9 mouse cellular contexts compared by ENCODE assay signal in genomic region chr6:143165404-143166257, GRCm38 (mm10). TPM values are rescaled to one million over a fixed set of nuclear protein-coding genes. Genes with fewer than 3 reads are reported as not detected.
DNase-seq lines count a peak whose midpoint lies in the region; ATAC-seq and TF ChIP-seq lines count a peak whose summit lies in the region.
"Had no signal": no experiment of that assay in that cellular context is flagged by ENCODE, and none has a peak within 500 bp of the region (broad histone marks: within the 10 kb centered on the region; RNA-seq: fewer than 3 reads in every experiment).

No protein-coding gene starts in this region.

- peaks cover 0 to 13% of the 10 kb centered on the region in 2 experiments; a peak in 2 of 4 replicates for H3K4me1 ChIP-seq in heart, embryonic 14.5 days (ENCODE audit: control insufficient read depth in 2 of 2, insufficient read depth in 2 of 2, low read length in 2 of 2)
- peaks cover 9 to 19% of the 10 kb centered on the region in 2 experiments for H3K4me1 ChIP-seq in ES-E14 (ENCODE audit: control insufficient read depth in 2 of 2, insufficient read depth in 2 of 2, low read length in 2 of 2, poor library complexity in 1 of 2)
- H3K4me1 ChIP-seq in forebrain, embryonic 15.5 days = peaks cover 34% of the 10 kb centered on the region
- H3K4me1 ChIP-seq in liver, embryonic 16.5 days (ENCODE audit: control insufficient read depth, low read depth, low read length) = peaks cover 31% of the 10 kb centered on the region

- in situ Hi-C loops in ES-E14 (cut with MboI; ENCODE audit: low sequenced_read_pairs in 2 of 2, unreplicated experiment in 2 of 2) = no loop called here

- no peak overlapping the region for H3K9ac ChIP-seq in heart, embryonic 14.5 days (ENCODE audit: low read length)
- H3K9ac ChIP-seq in ES-E14 (ENCODE audit: insufficient read depth, low read depth, low read length, poor library complexity, severe bottlenecking) = peak overlapping the region; percentile 95; the same call in 1 of the 2 replicates
- H3K9ac ChIP-seq in forebrain, embryonic 15.5 days (replicated peaks) = peak overlapping the region; percentile 91; the same call in 1 of the 2 replicates
- H3K9ac ChIP-seq in liver, embryonic 16.5 days (ENCODE audit: low read depth, low read length) = peak overlapping the region; percentile 93

- H3K36me3 ChIP-seq in heart, embryonic 14.5 days (ENCODE audit: control insufficient read depth, insufficient read depth, low read length) = 0 out of 2 replicates have a peak, but pooled peaks cover 1% of the 10 kb centered on the region
- H3K36me3 ChIP-seq in ES-E14 (ENCODE audit: control insufficient read depth, insufficient read depth, low read length, poor library complexity, severe bottlenecking) = peaks cover 5% of the 10 kb centered on the region; the same call in 1 of the 2 replicates
- no peaks in the 10 kb centered on the region for H3K36me3 ChIP-seq in forebrain, embryonic 15.5 days
- H3K36me3 ChIP-seq in liver, embryonic 16.5 days (ENCODE audit: control insufficient read depth, insufficient read depth) = no peaks in the 10 kb centered on the region

- intact Hi-C loops in heart, postnatal 25 days (cut with DNase I) = loop anchor here (2.0 kb wide), 1 partner anchor 67 kb away; no protein-coding TSS in a partner anchor

- no peaks in the 10 kb centered on the region for H3K9me3 ChIP-seq in heart, embryonic 14.5 days (ENCODE audit: control insufficient read depth, low read length)
- H3K9me3 ChIP-seq in ES-E14 (ENCODE audit: control insufficient read depth, insufficient read depth, low read depth, low read length) = no peaks in the 10 kb centered on the region
- H3K9me3 ChIP-seq in forebrain, embryonic 15.5 days = no peaks in the 10 kb centered on the region
- H3K9me3 ChIP-seq in liver, embryonic 16.5 days (replicated peaks; ENCODE audit: control insufficient read depth, low read length) = no peaks in the 10 kb centered on the region

- H3K4me3 ChIP-seq in heart, embryonic 14.5 days (ENCODE audit: control insufficient read depth in 1 of 2, insufficient read depth in 1 of 2, low read depth in 1 of 2, low read length in 2 of 2) = peak overlapping the region in 1 of 2 experiments; percentile 95; a peak in 2 of 4 replicates
- peak overlapping the region; percentile 83 to 95 for H3K4me3 ChIP-seq in ES-E14 (ENCODE audit: insufficient read depth in 1 of 2, low read depth in 1 of 2, low read length in 2 of 2, poor library complexity in 1 of 2, severe bottlenecking in 1 of 2)
- peak overlapping the region; percentile 96 for H3K4me3 ChIP-seq in forebrain, embryonic 15.5 days
- H3K4me3 ChIP-seq in liver, embryonic 16.5 days (ENCODE audit: low read depth, low read length) = peak overlapping the region; percentile 90

- no peak overlapping the region for H3K27ac ChIP-seq in heart, embryonic 14.5 days (replicated peaks in 1 of 2; ENCODE audit: control insufficient read depth in 1 of 2, insufficient read depth in 1 of 2, low read depth in 2 of 2, low read length in 2 of 2)
- peak overlapping the region; percentile 87; the same call in 1 of the 2 replicates for H3K27ac ChIP-seq in ES-E14 (ENCODE audit: insufficient read depth, low read depth, low read length, poor library complexity, severe bottlenecking)
- no peak overlapping the region; the same call in 1 of the 2 replicates for H3K27ac ChIP-seq in forebrain, embryonic 15.5 days (replicated peaks)
- H3K27ac ChIP-seq in liver, embryonic 16.5 days (ENCODE audit: low read length) = peak overlapping the region; percentile 96

- no peaks in the 10 kb centered on the region for H3K27me3 ChIP-seq in heart, embryonic 14.5 days (ENCODE audit: control insufficient read depth, insufficient read depth, low read length)
- no peaks in the 10 kb centered on the region for H3K27me3 ChIP-seq in forebrain, embryonic 15.5 days
- no peaks in the 10 kb centered on the region for H3K27me3 ChIP-seq in liver, embryonic 16.5 days (ENCODE audit: control insufficient read depth, insufficient read depth, low read depth, low read length)

- peak overlapping the region; percentile 89 for H3K4me2 ChIP-seq in heart, embryonic 14.5 days (ENCODE audit: low read length)
- H3K4me2 ChIP-seq in forebrain, embryonic 15.5 days (replicated peaks) = peak overlapping the region; percentile 83
- H3K4me2 ChIP-seq in liver, embryonic 16.5 days (ENCODE audit: low read depth, low read length) = peak overlapping the region; percentile 70

- no peak for DNase-seq in heart, postnatal 25 days (ENCODE audit: low spot score)
- no peak for DNase-seq in ES-E14 (ENCODE audit: low read depth, low spot score)
- no peak for DNase-seq in frontal cortex, adult 2 months (ENCODE audit: extremely low spot score in 1 of 2, low spot score in 1 of 2)
- DNase-seq: thymus, postnatal 4 days had no signal

- 64% methylated on average over 15 of the region's 15 CpGs for WGBS in heart, embryonic 14.5 days
- WGBS in forebrain, embryonic 15.5 days = 61% methylated on average over 15 of the region's 15 CpGs
- 46% methylated on average over 15 of the region's 15 CpGs for WGBS in liver, embryonic 16.5 days (ENCODE audit: insufficient replicate concordance)

- ATAC-seq in heart, embryonic 14.5 days (ENCODE audit: insufficient number of reproducible peaks, insufficient read depth, low FRiP score, low read depth) = no peak
- ATAC-seq in forebrain, embryonic 15.5 days (replicated peaks) = no peak
- no peak for ATAC-seq in liver, embryonic 16.5 days (ENCODE audit: low read depth)
- no peak for ATAC-seq in cerebellum, adult (ENCODE audit: insufficient number of reproducible peaks, low FRiP score, low TSS enrichment)
- no peak for ATAC-seq in activated CD4-positive, CD25-positive, alpha-beta regulatory T cell, adult 4 months

TF ChIP-seq in ES-E14, 5 proteins besides CTCF, POLR2A, EP300 and RAD21:
- TF ChIP-seq CHD2 (IDR thresholded peaks at IDR 0.05; ENCODE audit: low read depth, low read length) = peak; percentile 67; the same call in 1 of the 2 replicates
- TF ChIP-seq ZC3H11A (IDR thresholded peaks at IDR 0.05; ENCODE audit: borderline replicate concordance, low read depth, low read length) = no peak
- TF ChIP-seq ZNF384 (IDR thresholded peaks at IDR 0.05; ENCODE audit: low read depth, low read length) = peak; percentile 59

RNA-seq across cellular contexts. Expression of gene Etnk1, which starts 1.4 kb away (rescaled TPM):
- polyA plus RNA-seq in heart, embryonic 14.5 days (2014; fragmentation: Nextera tagmentation; extraction: Ambion mirVana) = 18.9 and 19.4 TPM in 2 replicates
- total RNA-seq in heart, postnatal 25 days (2021) = 10 to 100 TPM; 23.1 to 26.1 TPM
- 75.7 and 82.5 TPM in 2 replicates for total RNA-seq in ES-E14 (2012; rRNA removed)
- 31.8 and 33.5 TPM in 2 replicates for polyA plus RNA-seq in forebrain, embryonic 15.5 days (2015; fragmentation: Nextera tagmentation; extraction: Ambion mirVana)
- polyA plus RNA-seq in liver, embryonic 16.5 days (2015; fragmentation: Nextera tagmentation; extraction: Ambion mirVana) = 7.8 and 8.7 TPM in 2 replicates
- polyA plus RNA-seq in frontal cortex, adult 2 months (2012; rRNA removed) = 174 and 184 TPM in 2 replicates
- polyA plus RNA-seq in activated CD4-positive, CD25-positive, alpha-beta regulatory T cell, adult 4 months (2017; shearing (Covaris generic)) = 10 to 100 TPM; 25.9 to 33.6 TPM

Comparison
In these comparisons a context has a peak if more than half of its experiments do, and no peak if none do; other contexts are left out.
1. H3K27ac ChIP-seq: peak in ES-E14 (single experiment) and liver, embryonic 16.5 days (single experiment); none in heart, embryonic 14.5 days (0 of 2) and forebrain, embryonic 15.5 days (single experiment).
2. Peak in every context shown above with its lines, with median percentiles within 50 percentile points of each other: H3K4me2 ChIP-seq.